Mouse (Mus musculus) stomach, postnatal 0 days (tissue): ENCODE results near the gene Vps13d. TPM values are rescaled to one million over a fixed set of nuclear protein-coding genes. Genes with fewer than 3 reads are reported as not detected.

Experiments
- ATAC-seq: fragments of 200-750 bp; cut with Nextera tagmentation; 2 replicates; pipeline ENCODE4 v1.8.0; 2017; ENCODE audit not compliant: low FRiP score, low TSS enrichment
- DNase-seq: peaks from one replicate; pipeline ENCODE4 v3.0.0-alpha.2; 2016; ENCODE audit warnings: low spot score
- H3K27ac ChIP-seq: fragments of 300-500 bp; sonication (generic); replicated peaks from 2 replicates; pipeline ENCODE4 v1.5.1; 2014; ENCODE audit warnings: mild to moderate bottlenecking, control low read depth
- H3K27me3 ChIP-seq: fragments of 300-500 bp; sonication (generic); 2 replicates; pipeline ENCODE4 v1.6.1; 2014; ENCODE audit warnings: low read length; ENCODE audit not compliant: control insufficient read depth, insufficient read depth
- H3K36me3 ChIP-seq: fragments of 300-500 bp; sonication (generic); 2 replicates; pipeline ENCODE4 v1.6.1; 2014; ENCODE audit warnings: low read length, mixed read lengths; ENCODE audit not compliant: control insufficient read depth, insufficient read depth
- H3K4me1 ChIP-seq: fragments of 300-500 bp; sonication (generic); replicated peaks from 2 replicates; pipeline ENCODE4 v1.6.1; 2014; ENCODE audit warnings: antibody characterized with exemption; ENCODE audit not compliant: control insufficient read depth, insufficient read depth
- H3K4me2 ChIP-seq: fragments of 300-500 bp; sonication (generic); replicated peaks from 2 replicates; pipeline ENCODE4 v1.6.1; 2014; ENCODE audit warnings: low read depth, mild to moderate bottlenecking, control low read depth, moderate library complexity
- H3K4me3 ChIP-seq: fragments of 300-500 bp; sonication (generic); 2 replicates; pipeline ENCODE4 v1.5.1; 2014; ENCODE audit warnings: low read depth, low read length, control low read depth
- H3K9ac ChIP-seq: fragments of 300-500 bp; sonication (generic); 2 replicates; pipeline ENCODE4 v1.6.1; 2014; ENCODE audit warnings: mild to moderate bottlenecking, low read length, control low read depth, mixed read lengths
- H3K9me3 ChIP-seq: fragments of 300-500 bp; sonication (generic); 2 replicates; pipeline ENCODE4 v1.6.1; 2016; ENCODE audit warnings: low read length; ENCODE audit not compliant: control insufficient read depth
- CTCF ChIP-seq: IDR thresholded peaks from 2 replicates; pipeline ENCODE4 v1.5.1; 2016; ENCODE audit warnings: antibody characterized with exemption, low read depth, mild to moderate bottlenecking, moderate library complexity
- EP300 ChIP-seq: optimal IDR thresholded peaks from 2 replicates; pipeline ENCODE3; 2016; ENCODE audit warnings: antibody characterized with exemption
- WGBS: fragments of 180-500 bp; shearing (Covaris S2); extraction: QIAGEN DNeasy Blood & Tissue Kit; methylation state at CpG from one replicate; pipeline ENCODE4 v1.1.7; 2014; 5-methylcytosine and 5-hydroxymethylcytosine counted together
- polyA plus RNA-seq: library from polyadenylated mRNA; unstranded; fragments of >200 nt; fragmentation: Nextera tagmentation; extraction: Ambion mirVana; gene quantifications from 2 replicates; pipeline ENCODE4 v1.2.1, GENCODE M21; 2015

Gene Vps13d
- polyA plus RNA-seq, 1 experiment from 2014 or later: 7.2 TPM

GRCm38 (mm10) chr4:144930366-144930765 is 264.4 kb downstream of the Vps13d start:
- H3K36me3 ChIP-seq: peaks cover 8% of the 10 kb centered on the region; the same call in 1 of the 2 replicates
- peak; percentile 69 for DNase-seq
- no peaks in the 10 kb centered on the region for H3K27me3 ChIP-seq
- no peak for TF ChIP-seq CTCF
- no peak overlapping the region for H3K9ac ChIP-seq
- peak overlapping the region; percentile 93 for H3K27ac ChIP-seq
- WGBS: 7% methylated on average over 10 of the region's 10 CpGs
- peaks cover 10% of the 10 kb centered on the region for H3K4me1 ChIP-seq
- no peaks in the 10 kb centered on the region for H3K9me3 ChIP-seq
- peak overlapping the region; percentile 6; the same call in 1 of the 2 replicates for H3K4me2 ChIP-seq
- ATAC-seq: peak; percentile 84
- no peak overlapping the region for H3K4me3 ChIP-seq

GRCm38 (mm10) chr4:144929811-144930221 is 265.0 kb downstream of the Vps13d start:
- ATAC-seq (peak; percentile 36; the same call in 1 of the 2 replicates), DNase-seq (peak; percentile 40)
- H3K27ac ChIP-seq: peak overlapping the region; percentile 93
- TF ChIP-seq CTCF (no peak), EP300 (no peak)
- H3K27me3 ChIP-seq: no peaks in the 10 kb centered on the region
- peaks cover 8% of the 10 kb centered on the region; the same call in 1 of the 2 replicates for H3K36me3 ChIP-seq
- peaks cover 10% of the 10 kb centered on the region for H3K4me1 ChIP-seq
- H3K4me3 ChIP-seq: no peak overlapping the region
- WGBS: 74% methylated on average over 1 of the region's 1 CpGs
- H3K9me3 ChIP-seq: no peaks in the 10 kb centered on the region
- peak overlapping the region; percentile 31; the same call in 1 of the 2 replicates for H3K9ac ChIP-seq
- H3K4me2 ChIP-seq: peak overlapping the region; percentile 6; the same call in 1 of the 2 replicates

GRCm38 (mm10) chr4:144928693-144929436 is 265.9 kb downstream of the Vps13d start:
- WGBS: 82% methylated on average over 5 of the region's 5 CpGs
- ATAC-seq (no peak; the same call in 1 of the 2 replicates), DNase-seq (no peak)
- no peaks in the 10 kb centered on the region for H3K27me3 ChIP-seq
- no peak overlapping the region for H3K4me3 ChIP-seq
- TF ChIP-seq CTCF: no peak
- TF ChIP-seq EP300: no peak
- H3K36me3 ChIP-seq: peaks cover 9% of the 10 kb centered on the region; the same call in 1 of the 2 replicates
- H3K4me1 ChIP-seq: peaks cover 10% of the 10 kb centered on the region
- no peak overlapping the region for H3K4me2 ChIP-seq
- peak overlapping the region; percentile 93 for H3K27ac ChIP-seq
- no peak overlapping the region for H3K9ac ChIP-seq
- no peaks in the 10 kb centered on the region for H3K9me3 ChIP-seq

Other genes starting within 250 kb of the Vps13d start
- gene Tnfrsf1b, start 51.9 kb upstream of the Vps13d start, polyA plus RNA-seq: 5.4 and 6.0 TPM in 2 replicates
- 0.04 TPM in 2 replicates for gene Tnfrsf8, start 120.2 kb upstream of the Vps13d start, polyA plus RNA-seq